Mouse (Mus musculus): Measurements from ENCODE around the gene Clca4a.

- TF ChIP-seq GATA1 (IDR thresholded peaks at IDR 0.05; ENCODE audit: borderline replicate concordance, low read length) (no peak), POLR2AphosphoS5 (IDR thresholded peaks at IDR 0.05; ENCODE audit: insufficient replicate concordance, low read depth, low read length) (no peak), CTCF (IDR thresholded peaks at IDR 0.05; ENCODE audit: low read depth, low read length) (no peak)
Observed at GRCm38 (mm10) chr3:144932335-144932734, 42.5 kb downstream of the Clca4a start, which contains the start of gene Clca4b.

Measured in G1E (cell line).